Mouse (Mus musculus) telencephalon, adult 2 months (tissue): ENCODE measurements around the gene Gm2030.
"Not testable (repeated sequence)": the region's sequence is repeated elsewhere in the genome, so short reads cannot be mapped to it uniquely, and the experiment has no call there.

ENCODE experiments used
- DNase-seq: peaks from one replicate; pipeline ENCODE4 v3.0.0-alpha.2; 2011; ENCODE audit warnings: low read depth, low spot score

Gene Gm2030

GRCm38 (mm10) chrX:26309944-26310343 is at the start of gene Gm2030:
Gene Gm2030, minus strand, starts transcription at chrX:26310044.
- DNase-seq, result not testable (repeated sequence)
